Mouse (Mus musculus) gastrocnemius, adult 2 months (tissue): ENCODE measurements around the gene Ank2. TPM values are rescaled to one million over a fixed set of nuclear protein-coding genes. Genes with fewer than 3 reads are reported as not detected.
"Not testable (repeated sequence)": the region's sequence is repeated elsewhere in the genome, so short reads cannot be mapped to it uniquely, and the experiment has no call there.

Source experiments
- DNase-seq: peaks from one replicate; pipeline ENCODE4 v3.0.0; 2022
- H3K27ac ChIP-seq: fragments of 200-600 bp; 2 replicates; pipeline ENCODE4 v1.8.1; 2022; ENCODE audit warnings: mild to moderate bottlenecking
- H3K4me3 ChIP-seq: fragments of 200-600 bp; 2 replicates; pipeline ENCODE4 v1.8.1; 2022; ENCODE audit warnings: mild to moderate bottlenecking, moderate library complexity
- CTCF ChIP-seq: fragments of 200-600 bp; IDR thresholded peaks from 2 replicates; pipeline ENCODE4 v1.8.1; 2022; ENCODE audit warnings: antibody characterized with exemption, mild to moderate bottlenecking, moderate library complexity
- intact Hi-C: fragments of 180-260 bp; cut with DNase I; formaldehyde crosslinking; loops from one replicate; pipeline ENCODE4 v1.15.1; 2025
- total RNA-seq, 2 experiments: library from RNA; stranded (reverse); gene quantifications; 2 replicates each; pipeline ENCODE4 v1.2.3; 2021

Gene Ank2
- total RNA-seq, 2 experiments from 2014 or later = 94.5 to 154 TPM

- peak overlapping the region; percentile 24 for H3K4me3 ChIP-seq
- intact Hi-C loops = no loop called here
- H3K27ac ChIP-seq = 0 out of 2 replicates have a peak overlapping the region, but pooled peaks have one; percentile 2
- DNase-seq = no peak
- TF ChIP-seq CTCF = no peak
Measured at GRCm38 (mm10) chr3:127361384-127361783, 137.8 kb downstream of the Ank2 start.

- no peak for TF ChIP-seq CTCF
- peak overlapping the region; percentile 6; the same call in 1 of the 2 replicates for H3K27ac ChIP-seq
- H3K4me3 ChIP-seq = no peak overlapping the region; the same call in 1 of the 2 replicates
- intact Hi-C loops = no loop called here
- DNase-seq = no peak
Measured at GRCm38 (mm10) chr3:127355252-127355651, 143.9 kb downstream of the Ank2 start.

GRCm38 (mm10) chr3:127350602-127351362 lies 148.4 kb downstream of the Ank2 start:
- DNase-seq = no peak
- H3K27ac ChIP-seq = no peak overlapping the region
- H3K4me3 ChIP-seq = no peak overlapping the region
- TF ChIP-seq CTCF = no peak
- intact Hi-C loops = no loop called here

- intact Hi-C loops = no loop called here
- no peak overlapping the region for H3K27ac ChIP-seq
- no peak for TF ChIP-seq CTCF
- H3K4me3 ChIP-seq = no peak overlapping the region
- no peak for DNase-seq
Measured at GRCm38 (mm10) chr3:127348926-127349325, 150.2 kb downstream of the Ank2 start.

- H3K27ac ChIP-seq = no peak overlapping the region
- no peak for TF ChIP-seq CTCF
- no peak for DNase-seq
- intact Hi-C loops = no loop called here
- H3K4me3 ChIP-seq = no peak overlapping the region
Measured at GRCm38 (mm10) chr3:127345860-127346459, 153.2 kb downstream of the Ank2 start.

GRCm38 (mm10) chr3:127341300-127341699 lies 157.8 kb downstream of the Ank2 start:
- DNase-seq = no peak
- no peak for TF ChIP-seq CTCF
- Histone ChIP-seq H3K27ac (no peak overlapping the region), H3K4me3 (no peak overlapping the region)
- intact Hi-C loops = no loop called here

- intact Hi-C loops = no loop called here
- Histone ChIP-seq H3K4me3 (no peak overlapping the region), H3K27ac (no peak overlapping the region)
- TF ChIP-seq CTCF = no peak
- no peak for DNase-seq
Measured at GRCm38 (mm10) chr3:127334876-127335275, 164.3 kb downstream of the Ank2 start.

- intact Hi-C loops = no loop called here
- no peak for TF ChIP-seq CTCF
- Histone ChIP-seq H3K27ac (no peak overlapping the region), H3K4me3 (no peak overlapping the region)
- no peak for DNase-seq
Measured at GRCm38 (mm10) chr3:127331562-127331961, 167.6 kb downstream of the Ank2 start.

- peak; percentile 2; the same call in 1 of the 2 replicates for TF ChIP-seq CTCF
- no peak for DNase-seq
- H3K27ac ChIP-seq = no peak overlapping the region
- intact Hi-C loops = no loop called here
- no peak overlapping the region for H3K4me3 ChIP-seq
Measured at GRCm38 (mm10) chr3:127326355-127326754, 172.8 kb downstream of the Ank2 start.

- intact Hi-C loops = loop anchor here (5.0 kb wide), 2 partner anchors 124 to 229 kb away; partner anchors contain the start of genes Larp7 and Zgrf1
- DNase-seq = no peak
- peak; percentile 85 for TF ChIP-seq CTCF
- H3K27ac ChIP-seq = no peak overlapping the region
- H3K4me3 ChIP-seq = no peak overlapping the region
Measured at GRCm38 (mm10) chr3:127322870-127323269, 176.3 kb downstream of the Ank2 start.

- Histone ChIP-seq H3K27ac (no peak overlapping the region), H3K4me3 (no peak overlapping the region)
- intact Hi-C loops = loop anchor here (5.0 kb wide), 2 partner anchors 126 to 231 kb away; partner anchors contain the start of genes Larp7 and Zgrf1
- no peak for DNase-seq
- TF ChIP-seq CTCF = no peak
Measured at GRCm38 (mm10) chr3:127321645-127322044, 177.5 kb downstream of the Ank2 start.

GRCm38 (mm10) chr3:127321031-127321430 lies 178.1 kb downstream of the Ank2 start:
- not testable (repeated sequence) for H3K27ac ChIP-seq, H3K4me3 ChIP-seq, DNase-seq
- intact Hi-C loops = loop anchor here (5.0 kb wide), 2 partner anchors 126 to 231 kb away; partner anchors contain the start of genes Larp7 and Zgrf1

- DNase-seq = no peak
- intact Hi-C loops = loop anchor here (5.0 kb wide), 2 partner anchors 127 to 232 kb away; partner anchors contain the start of genes Larp7 and Zgrf1
- Histone ChIP-seq H3K27ac (no peak overlapping the region), H3K4me3 (no peak overlapping the region)
- TF ChIP-seq CTCF = no peak
Measured at GRCm38 (mm10) chr3:127320311-127320710, 178.8 kb downstream of the Ank2 start.
